Mouse (Mus musculus) adrenal gland, adult 2 months (tissue): ENCODE measurements around the gene Zfp106. TPM values are rescaled to one million over a fixed set of nuclear protein-coding genes. Genes with fewer than 3 reads are reported as not detected.

Experiments
- DNase-seq: peaks from one replicate; pipeline ENCODE4 v3.0.0; 2021
- polyA plus RNA-seq: library from polyadenylated mRNA; depleted of rRNA; stranded (reverse); fragments of >200 nt; gene quantifications from 2 replicates; pipeline ENCODE4 v1.2.3, GENCODE M21; 2012
- total RNA-seq, 2 experiments: library from RNA; stranded (reverse); gene quantifications; 2 replicates each; pipeline ENCODE4 v1.2.3; 2021

The Zfp106 gene
- total and polyA plus RNA-seq, 3 experiments: 49.7 to 98.7 (median 96.7) TPM

GRCm38 (mm10) chr2:120556868-120557267 lies 6.8 kb downstream of the Zfp106 start:
- DNase-seq: no peak

GRCm38 (mm10) chr2:120544732-120545131 lies 18.9 kb downstream of the Zfp106 start:
- DNase-seq: no peak

- DNase-seq: peak; percentile 77
Measured at GRCm38 (mm10) chr2:120539778-120540208, 23.9 kb downstream of the Zfp106 start.

- peak; percentile 47 for DNase-seq
Measured at GRCm38 (mm10) chr2:120539333-120539732, 24.3 kb downstream of the Zfp106 start.

- no peak for DNase-seq
Measured at GRCm38 (mm10) chr2:120531223-120531622, 32.4 kb downstream of the Zfp106 start.

- DNase-seq: no peak
Measured at GRCm38 (mm10) chr2:120529531-120529930, 34.1 kb downstream of the Zfp106 start.

- no peak for DNase-seq
Measured at GRCm38 (mm10) chr2:120526771-120527170, 36.9 kb downstream of the Zfp106 start.

GRCm38 (mm10) chr2:120518547-120519210 lies 45.0 kb downstream of the Zfp106 start:
- peak; percentile 45 for DNase-seq

- no peak for DNase-seq
Measured at GRCm38 (mm10) chr2:120514181-120514580, 49.5 kb downstream of the Zfp106 start.

- DNase-seq: no peak
Measured at GRCm38 (mm10) chr2:120503992-120504391, 59.7 kb downstream of the Zfp106 start.

GRCm38 (mm10) chr2:120503094-120503493 lies 60.5 kb downstream of the Zfp106 start:
- DNase-seq: no peak

- DNase-seq: peak; percentile 41
Measured at GRCm38 (mm10) chr2:120502605-120502990, 61.0 kb downstream of the Zfp106 start.

GRCm38 (mm10) chr2:120501931-120502604 lies 61.6 kb downstream of the Zfp106 start:
- no peak for DNase-seq

- DNase-seq: no peak
Measured at GRCm38 (mm10) chr2:120501136-120501918, 62.3 kb downstream of the Zfp106 start.

GRCm38 (mm10) chr2:120499971-120500471 lies 63.6 kb downstream of the Zfp106 start:
- DNase-seq: no peak

GRCm38 (mm10) chr2:120496511-120496910 lies 67.1 kb downstream of the Zfp106 start:
- no peak for DNase-seq

- no peak for DNase-seq
Measured at GRCm38 (mm10) chr2:120493254-120493653, 70.4 kb downstream of the Zfp106 start.

GRCm38 (mm10) chr2:120484241-120484640 lies 79.4 kb downstream of the Zfp106 start:
- no peak for DNase-seq

- no peak for DNase-seq
Measured at GRCm38 (mm10) chr2:120482506-120483389, 80.9 kb downstream of the Zfp106 start.

- no peak for DNase-seq
Measured at GRCm38 (mm10) chr2:120481921-120482320, 81.7 kb downstream of the Zfp106 start.

GRCm38 (mm10) chr2:120478600-120478999 lies 85.0 kb downstream of the Zfp106 start:
- peak; percentile 71 for DNase-seq
